Mouse (Mus musculus) heart, embryonic 10.5 days (tissue): Measurements from ENCODE around the gene 1700013G24Rik. TPM values are rescaled to one million over a fixed set of nuclear protein-coding genes. Genes with fewer than 3 reads are reported as not detected.
A peak's percentile ranks its signal among the peaks of the same experiment; 100 is the strongest.

Experiments used
- DNase-seq: peaks from one replicate; pipeline ENCODE4 v3.0.0-alpha.2; 2017; ENCODE audit warnings: low spot score
- H3K27ac ChIP-seq: fragments of 300-500 bp; sonication (generic); 2 replicates; pipeline ENCODE4 v1.5.1; 2016; ENCODE audit warnings: mild to moderate bottlenecking
- H3K27me3 ChIP-seq: fragments of 300-500 bp; sonication (generic); 2 replicates; pipeline ENCODE4 v1.6.1; 2016; ENCODE audit warnings: mild to moderate bottlenecking; ENCODE audit not compliant: poor library complexity, insufficient read depth, severe bottlenecking
- H3K36me3 ChIP-seq: fragments of 300-500 bp; sonication (generic); 2 replicates; pipeline ENCODE4 v1.6.1; 2016; ENCODE audit warnings: mild to moderate bottlenecking, moderate library complexity
- H3K4me1 ChIP-seq: fragments of 300-500 bp; sonication (generic); 2 replicates; pipeline ENCODE4 v1.6.1; 2016; ENCODE audit warnings: mild to moderate bottlenecking
- H3K4me3 ChIP-seq: fragments of 300-500 bp; sonication (generic); 2 replicates; pipeline ENCODE4 v1.5.1; 2016; ENCODE audit warnings: mild to moderate bottlenecking, moderate library complexity
- H3K9me3 ChIP-seq: fragments of 300-500 bp; sonication (generic); 2 replicates; pipeline ENCODE4 v1.6.1; 2016; ENCODE audit warnings: mild to moderate bottlenecking, moderate library complexity
- WGBS: fragments of 180-500 bp; shearing (Covaris S2); methylation state at CpG from one replicate; pipeline ENCODE4 v1.1.7; 2016; 5-methylcytosine and 5-hydroxymethylcytosine counted together
- polyA plus RNA-seq: library from polyadenylated mRNA; unstranded; fragments of >200 nt; fragmentation: Nextera tagmentation; extraction: Ambion mirVana; gene quantifications from 2 replicates; pipeline ENCODE4 v1.2.1, GENCODE M21; 2016

The 1700013G24Rik gene
- polyA plus RNA-seq, 1 experiment from 2014 or later = not detected

DNA sequence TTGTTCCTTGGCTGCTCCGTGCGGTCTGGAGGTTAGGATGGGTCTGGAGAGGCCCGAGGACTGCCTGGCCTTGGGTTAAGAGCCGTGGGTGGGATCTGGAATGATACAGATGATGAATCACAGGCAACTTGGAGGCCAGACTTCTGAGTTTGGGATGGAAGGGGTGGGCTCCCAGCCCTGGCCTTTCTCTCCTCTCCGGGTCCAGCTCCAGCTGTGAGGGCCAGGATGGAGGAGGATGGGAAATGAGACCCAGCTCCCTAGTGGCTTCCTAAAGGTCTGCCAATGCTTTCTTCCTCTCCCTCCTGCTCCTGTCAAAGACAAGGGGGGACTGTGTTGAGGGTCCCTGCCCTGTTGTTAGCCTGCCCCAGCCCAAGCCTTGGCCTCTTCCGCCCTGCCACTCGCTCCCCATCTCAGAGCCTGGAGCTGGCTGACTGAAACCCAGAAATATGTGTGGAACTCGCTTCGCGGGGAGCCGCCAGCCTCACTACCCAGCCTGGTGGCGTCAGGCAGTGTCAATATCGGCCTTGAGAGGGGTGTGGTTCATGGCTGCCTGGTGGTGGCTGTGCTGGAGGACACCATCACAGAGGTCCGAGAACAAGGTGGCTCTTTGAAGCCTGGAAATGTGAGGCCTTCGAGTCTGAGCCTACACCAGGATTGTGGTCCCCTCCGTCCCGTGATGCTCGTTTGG is 20.8 kb downstream of the 1700013G24Rik start:
- H3K4me1 ChIP-seq = peaks cover 98% of the 10 kb centered on the region
- peak overlapping the region; percentile 37 for H3K4me3 ChIP-seq
- 18% methylated on average over 18 of the region's 18 CpGs for WGBS
- H3K36me3 ChIP-seq = peaks cover 4% of the 10 kb centered on the region
- peak overlapping the region; percentile 85 for H3K27ac ChIP-seq
- H3K27me3 ChIP-seq = no peaks in the 10 kb centered on the region
- H3K9me3 ChIP-seq = no peaks in the 10 kb centered on the region
- DNase-seq = peak; percentile 86

DNA sequence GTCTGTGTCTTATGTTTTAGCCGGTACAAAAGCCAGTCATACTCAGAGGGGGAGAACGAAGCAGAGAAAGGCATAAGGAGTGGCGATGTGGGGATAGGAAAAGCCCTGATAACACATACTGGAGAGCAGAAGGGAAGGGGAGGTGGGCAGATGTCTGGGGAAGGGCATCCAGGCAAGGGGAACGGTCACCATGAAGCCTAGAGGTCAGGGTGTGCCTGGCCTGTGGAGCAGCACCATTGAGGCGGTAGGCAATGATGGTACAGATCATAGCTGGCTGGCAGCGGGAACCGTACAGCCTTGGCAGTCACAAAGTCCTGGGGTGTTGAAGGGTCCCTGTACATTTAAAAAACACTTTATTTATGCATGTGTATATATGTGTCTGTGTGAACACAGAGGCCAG is 21.6 kb downstream of the 1700013G24Rik start:
- peaks cover 9% of the 10 kb centered on the region for H3K36me3 ChIP-seq
- H3K27ac ChIP-seq = peak overlapping the region; percentile 85
- WGBS = 61% methylated on average over 7 of the region's 7 CpGs
- H3K4me3 ChIP-seq = peak overlapping the region; percentile 37; the same call in 1 of the 2 replicates
- H3K27me3 ChIP-seq = no peaks in the 10 kb centered on the region
- peaks cover 100% of the 10 kb centered on the region for H3K4me1 ChIP-seq
- DNase-seq = no peak
- H3K9me3 ChIP-seq = no peaks in the 10 kb centered on the region

DNA sequence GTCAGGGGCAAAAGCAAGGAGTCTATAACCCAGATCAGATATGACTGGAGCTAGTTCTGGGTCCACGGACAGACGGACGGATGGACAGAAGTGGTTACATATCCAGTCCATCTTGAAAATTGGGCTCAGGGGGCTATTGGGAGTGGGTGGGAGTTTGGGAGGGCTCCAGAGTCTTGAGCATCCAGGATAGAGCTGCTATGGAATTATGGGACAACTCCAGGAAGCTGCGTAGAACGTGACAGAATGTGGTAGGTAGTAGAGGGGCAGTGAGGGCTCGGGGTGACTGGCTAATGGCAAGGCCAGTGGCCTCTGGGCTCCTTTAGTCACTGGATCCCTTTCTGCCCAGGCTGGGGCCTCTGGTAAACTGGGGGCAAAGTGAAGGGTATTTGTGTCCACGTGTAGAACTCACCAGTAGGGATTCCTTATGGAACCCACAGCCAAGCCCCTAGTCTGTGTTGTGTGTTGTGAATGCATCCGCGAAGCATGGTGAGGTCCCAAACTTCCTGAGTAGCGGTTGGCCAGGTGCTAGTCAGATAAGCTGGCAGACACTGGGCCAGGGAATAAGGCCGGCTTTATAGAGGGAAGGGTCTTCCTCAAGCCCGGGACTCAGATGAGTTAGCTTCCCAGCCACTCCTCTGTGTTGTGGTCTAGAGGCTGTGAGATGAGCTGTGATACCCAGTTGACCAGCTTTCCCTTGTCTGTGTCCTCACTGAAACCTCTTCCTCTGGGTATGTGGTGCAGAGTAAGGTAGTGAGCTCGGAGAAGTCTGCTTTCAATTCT is 22.4 kb downstream of the 1700013G24Rik start:
- Histone ChIP-seq H3K4me3 (peak overlapping the region; percentile 37), H3K36me3 (peaks cover 9% of the 10 kb centered on the region), H3K9me3 (no peaks in the 10 kb centered on the region), H3K4me1 (peaks cover 100% of the 10 kb centered on the region), H3K27ac (peak overlapping the region; percentile 85), H3K27me3 (no peaks in the 10 kb centered on the region)
- 63% methylated on average over 13 of the region's 13 CpGs for WGBS
- no peak for DNase-seq

DNA sequence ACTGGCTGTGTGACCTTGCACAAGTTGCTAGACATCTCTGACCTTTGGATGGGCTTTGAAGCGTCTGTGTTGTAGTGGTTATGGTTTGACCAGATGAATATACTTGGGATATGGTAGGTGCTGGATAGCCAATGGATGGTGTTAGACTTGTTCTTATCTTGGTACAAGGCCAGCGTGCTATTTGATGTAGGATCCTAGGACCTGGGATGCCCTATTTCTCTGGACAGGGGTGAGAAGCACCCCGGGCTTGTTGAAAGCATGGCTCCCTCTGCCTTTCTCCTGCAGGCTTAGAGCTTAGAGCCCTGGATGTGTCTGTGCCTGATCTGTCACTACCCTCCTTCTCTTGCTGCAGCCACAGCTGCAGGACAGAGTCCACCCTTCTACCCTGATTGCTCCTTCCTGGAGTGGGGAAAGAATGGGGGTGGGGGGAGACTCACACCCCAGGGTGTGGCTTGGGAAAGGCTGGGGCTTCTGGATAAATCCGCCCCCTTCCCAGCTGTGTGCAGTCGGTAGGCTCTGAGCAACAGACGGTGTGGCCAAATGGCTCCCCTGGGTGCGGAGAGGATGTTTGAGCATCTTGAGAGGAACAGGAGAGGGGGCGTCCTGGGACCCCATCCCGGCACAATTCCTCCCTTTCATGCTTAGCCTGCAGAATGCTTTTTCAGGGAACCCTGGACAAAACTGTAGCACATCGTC is 23.1 kb downstream of the 1700013G24Rik start:
- Histone ChIP-seq H3K36me3 (peaks cover 9% of the 10 kb centered on the region), H3K9me3 (no peaks in the 10 kb centered on the region), H3K27me3 (no peaks in the 10 kb centered on the region), H3K27ac (peak overlapping the region; percentile 85), H3K4me1 (peaks cover 100% of the 10 kb centered on the region), H3K4me3 (peak overlapping the region; percentile 37)
- DNase-seq = no peak
- WGBS = 14% methylated on average over 10 of the region's 10 CpGs

DNA sequence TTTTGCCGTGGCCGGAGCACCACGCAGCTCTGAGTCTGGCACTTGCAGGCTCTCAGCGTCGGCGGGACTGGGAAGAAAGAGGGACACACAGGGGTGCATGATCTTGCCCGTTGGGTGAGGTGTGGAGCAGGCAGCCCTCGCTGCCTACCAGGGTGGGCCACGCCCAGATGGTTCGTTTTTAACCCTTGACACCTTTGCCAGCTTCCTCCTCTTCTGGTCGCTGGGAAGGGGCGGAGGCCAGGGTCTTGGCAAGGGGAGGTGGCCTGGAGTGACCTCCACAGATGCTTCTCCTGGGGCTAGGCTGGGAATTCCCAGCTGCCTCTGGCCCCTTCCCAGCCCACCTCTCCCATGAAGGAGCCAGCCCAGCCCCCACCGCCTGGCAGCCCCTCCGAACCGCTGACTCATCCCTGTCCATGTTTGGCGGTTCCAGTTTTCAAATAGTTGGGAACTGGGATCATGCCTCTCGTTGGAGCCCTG is 23.7 kb downstream of the 1700013G24Rik start:
- WGBS = 3% methylated on average over 16 of the region's 17 CpGs
- peaks cover 100% of the 10 kb centered on the region for H3K4me1 ChIP-seq
- no peaks in the 10 kb centered on the region for H3K9me3 ChIP-seq
- peak overlapping the region; percentile 85 for H3K27ac ChIP-seq
- peaks cover 9% of the 10 kb centered on the region for H3K36me3 ChIP-seq
- peak overlapping the region; percentile 37 for H3K4me3 ChIP-seq
- DNase-seq = no peak
- H3K27me3 ChIP-seq = no peaks in the 10 kb centered on the region

DNA sequence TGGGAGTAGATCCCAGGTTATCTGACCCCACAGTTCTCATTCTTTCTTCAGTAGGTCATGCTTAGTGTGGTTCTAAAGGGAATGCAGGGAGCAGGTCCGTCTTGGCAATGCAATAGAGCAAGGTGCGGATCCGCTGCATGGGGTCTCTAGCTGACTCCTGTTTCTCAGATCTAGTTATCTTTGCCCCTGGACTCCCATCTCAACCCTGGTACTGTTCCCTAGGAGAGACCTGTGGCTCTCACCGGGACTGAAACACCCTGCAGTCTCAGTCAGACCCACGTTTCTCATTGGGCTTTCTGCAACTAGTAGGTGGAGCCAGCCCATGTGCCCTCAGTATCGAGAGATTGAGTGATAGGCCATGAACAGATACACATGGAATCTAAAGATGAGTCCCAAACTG is 24.5 kb downstream of the 1700013G24Rik start:
- H3K36me3 ChIP-seq = peaks cover 13% of the 10 kb centered on the region
- WGBS = 37% methylated on average over 6 of the region's 6 CpGs
- H3K9me3 ChIP-seq = no peaks in the 10 kb centered on the region
- peak overlapping the region; percentile 37; the same call in 1 of the 2 replicates for H3K4me3 ChIP-seq
- H3K4me1 ChIP-seq = peaks cover 100% of the 10 kb centered on the region
- DNase-seq = no peak
- no peaks in the 10 kb centered on the region for H3K27me3 ChIP-seq
- H3K27ac ChIP-seq = peak overlapping the region; percentile 85

DNA sequence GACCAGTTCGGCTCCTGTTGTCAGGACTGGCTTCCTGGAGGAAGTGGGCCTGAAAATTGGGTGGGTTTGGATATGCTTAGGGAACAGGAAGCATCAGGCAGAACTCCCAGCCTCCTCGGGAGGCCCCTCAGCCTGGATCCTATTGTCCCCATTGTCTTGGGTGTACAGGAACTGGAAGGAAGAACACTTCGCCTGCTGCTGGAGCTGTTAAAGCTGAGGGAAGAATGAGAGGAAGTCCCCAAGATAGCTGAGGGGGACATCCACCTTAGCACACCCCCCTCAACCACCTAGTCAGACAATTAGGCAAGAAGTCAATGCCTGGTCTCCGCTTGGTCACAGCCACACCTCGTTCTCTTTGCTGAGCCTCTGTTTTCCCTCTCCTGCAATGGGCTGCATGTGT is 25.2 kb downstream of the 1700013G24Rik start:
- Histone ChIP-seq H3K36me3 (peaks cover 10% of the 10 kb centered on the region; the same call in 1 of the 2 replicates), H3K9me3 (no peaks in the 10 kb centered on the region), H3K4me3 (0 out of 2 replicates have a peak overlapping the region, but pooled peaks have one; percentile 37), H3K27me3 (no peaks in the 10 kb centered on the region), H3K27ac (peak overlapping the region; percentile 85), H3K4me1 (peaks cover 95% of the 10 kb centered on the region)
- WGBS = 54% methylated on average over 5 of the region's 5 CpGs
- no peak for DNase-seq

DNA sequence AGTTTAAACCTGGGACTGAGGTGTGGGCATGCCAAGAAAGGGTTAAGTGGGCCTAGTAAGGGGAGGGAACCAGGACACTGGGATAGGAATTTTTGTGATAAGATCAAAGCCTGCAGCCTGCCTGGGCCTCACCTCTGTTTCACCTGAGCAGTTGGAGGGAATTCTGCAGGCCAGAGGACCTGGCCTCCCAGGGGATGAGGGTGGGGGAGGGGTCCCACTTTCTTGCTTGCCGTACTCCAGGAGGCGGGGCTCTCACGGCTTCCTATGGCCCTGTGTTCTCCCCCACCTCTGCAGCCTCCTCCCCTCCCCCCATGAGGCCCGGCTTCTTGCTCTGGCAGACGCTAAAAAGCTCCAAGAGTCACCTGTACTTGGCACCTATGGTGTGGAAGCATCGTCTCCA is 26.7 kb downstream of the 1700013G24Rik start:
- 0% methylated on average over 6 of the region's 6 CpGs for WGBS
- peak overlapping the region; percentile 36 for H3K4me3 ChIP-seq
- peaks cover 95% of the 10 kb centered on the region for H3K4me1 ChIP-seq
- H3K36me3 ChIP-seq = peaks cover 10% of the 10 kb centered on the region; the same call in 1 of the 2 replicates
- no peak for DNase-seq
- peak overlapping the region; percentile 85 for H3K27ac ChIP-seq
- no peaks in the 10 kb centered on the region for H3K9me3 ChIP-seq
- H3K27me3 ChIP-seq = no peaks in the 10 kb centered on the region

DNA sequence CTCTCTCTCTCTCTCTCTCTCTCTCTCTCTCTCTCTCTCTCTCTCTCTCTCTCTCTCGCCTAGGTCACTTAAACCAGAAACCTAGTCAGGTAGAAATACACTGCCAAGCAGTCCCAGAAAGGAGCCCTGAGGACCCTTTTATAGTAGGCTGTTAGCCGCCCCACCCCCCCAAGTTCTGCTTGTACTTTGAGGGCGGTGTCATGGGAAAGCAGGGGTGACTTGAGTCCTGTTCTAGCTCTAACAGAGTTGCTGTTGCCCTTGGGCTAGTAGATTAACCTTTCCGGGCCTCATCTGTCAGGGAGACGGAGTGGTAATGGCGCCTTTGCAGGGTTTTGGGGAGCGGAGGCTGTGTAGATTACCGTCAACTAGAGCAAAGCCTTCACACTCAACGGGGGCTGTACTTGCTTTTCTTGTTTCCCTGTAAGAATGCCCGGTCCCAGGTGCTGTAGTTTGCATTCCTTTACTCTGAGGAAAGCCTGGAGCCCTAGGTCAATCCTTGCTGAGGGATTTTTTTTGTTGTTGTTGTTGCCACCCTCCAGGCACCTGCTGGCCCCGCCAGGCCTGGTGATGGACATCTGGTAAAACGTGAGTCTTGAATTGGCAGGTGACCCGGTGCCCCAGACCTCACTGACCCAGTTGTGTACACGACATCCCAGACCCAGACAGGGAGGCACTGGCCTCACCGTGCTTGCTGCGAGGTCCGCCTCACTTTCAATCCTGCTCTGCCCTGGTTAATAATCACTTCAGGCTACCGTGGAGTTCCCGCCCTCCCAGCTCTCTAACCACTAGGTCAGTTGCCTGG is 27.3 kb downstream of the 1700013G24Rik start:
- no peaks in the 10 kb centered on the region for H3K27me3 ChIP-seq
- peaks cover 10% of the 10 kb centered on the region; the same call in 1 of the 2 replicates for H3K36me3 ChIP-seq
- H3K4me1 ChIP-seq = peaks cover 95% of the 10 kb centered on the region
- DNase-seq = no peak
- H3K9me3 ChIP-seq = no peaks in the 10 kb centered on the region
- H3K4me3 ChIP-seq = peak overlapping the region; percentile 36
- 17% methylated on average over 19 of the region's 19 CpGs for WGBS
- H3K27ac ChIP-seq = peak overlapping the region; percentile 85

DNA sequence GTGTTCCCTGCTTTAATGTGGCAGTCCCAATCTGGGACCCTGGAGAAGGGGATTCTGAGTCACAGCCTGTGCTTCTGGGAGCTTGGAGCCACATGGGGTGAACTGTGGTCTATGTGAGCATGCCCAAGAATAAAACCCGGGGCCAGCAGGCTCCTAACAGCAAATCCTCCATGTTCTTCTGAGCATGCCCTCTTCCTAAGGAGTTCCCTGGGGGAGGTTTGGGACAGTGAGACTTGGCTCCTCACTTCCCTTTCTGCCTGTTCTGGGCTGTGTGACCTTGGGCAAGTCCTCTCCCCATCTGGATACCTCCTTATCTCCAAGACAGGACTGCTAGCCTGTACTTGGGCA is 27.9 kb downstream of the 1700013G24Rik start:
- peak overlapping the region; percentile 85 for H3K27ac ChIP-seq

DNA sequence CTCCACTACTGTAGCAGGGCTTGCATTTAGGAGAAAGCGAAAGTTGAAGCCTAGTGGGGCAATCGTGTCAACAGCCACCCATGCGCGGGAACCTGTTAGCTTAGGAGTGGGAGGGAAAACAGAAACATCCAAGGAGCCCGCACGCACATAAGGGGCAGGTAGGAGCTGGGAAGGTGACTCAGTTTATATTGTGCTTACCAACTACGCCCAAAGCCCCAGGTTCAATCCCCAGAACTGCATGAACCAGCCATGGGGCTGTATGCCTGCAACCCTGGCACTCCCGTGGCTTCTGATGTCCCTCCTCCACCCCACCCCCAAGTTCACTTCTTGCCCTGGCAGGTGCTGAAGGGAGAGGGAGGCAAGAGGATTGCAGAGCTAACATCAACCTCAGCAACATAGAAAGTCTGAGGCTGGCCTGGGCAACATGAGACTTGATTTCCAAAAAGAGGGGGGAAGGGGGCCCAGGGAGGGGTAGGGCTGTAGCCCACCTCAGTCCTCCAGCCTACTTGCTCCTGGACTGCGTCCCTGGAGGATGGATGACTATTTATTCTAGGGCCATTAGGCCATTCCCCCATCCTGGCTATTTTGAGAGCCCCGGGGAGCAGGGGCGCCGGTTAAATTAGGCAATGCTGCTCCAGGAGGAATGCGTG is 28.4 kb downstream of the 1700013G24Rik start:
- WGBS = 40% methylated on average over 13 of the region's 13 CpGs
- no peaks in the 10 kb centered on the region for H3K9me3 ChIP-seq
- H3K4me3 ChIP-seq = peak overlapping the region; percentile 36
- peaks cover 10% of the 10 kb centered on the region; the same call in 1 of the 2 replicates for H3K36me3 ChIP-seq
- H3K27me3 ChIP-seq = no peaks in the 10 kb centered on the region
- peaks cover 95% of the 10 kb centered on the region for H3K4me1 ChIP-seq
- no peak for DNase-seq
- peak overlapping the region; percentile 85 for H3K27ac ChIP-seq

More for the DNA sequence above, 27.9 kb downstream of the 1700013G24Rik start:
- Histone ChIP-seq H3K4me1 (peaks cover 95% of the 10 kb centered on the region), H3K4me3 (peak overlapping the region; percentile 36; the same call in 1 of the 2 replicates), H3K27me3 (no peaks in the 10 kb centered on the region), H3K9me3 (no peaks in the 10 kb centered on the region), H3K36me3 (peaks cover 10% of the 10 kb centered on the region; the same call in 1 of the 2 replicates)
- no peak for DNase-seq
- WGBS = 17% methylated on average over 1 of the region's 1 CpGs
